Mouse (Mus musculus): Measurements from ENCODE around the gene Kcnh2. TPM values are rescaled to one million over a fixed set of nuclear protein-coding genes. Genes with fewer than 3 reads are reported as not detected.

The Kcnh2 gene
- polyA plus RNA-seq, 1 experiment from 2014 or later: 0.35 TPM

DNA sequence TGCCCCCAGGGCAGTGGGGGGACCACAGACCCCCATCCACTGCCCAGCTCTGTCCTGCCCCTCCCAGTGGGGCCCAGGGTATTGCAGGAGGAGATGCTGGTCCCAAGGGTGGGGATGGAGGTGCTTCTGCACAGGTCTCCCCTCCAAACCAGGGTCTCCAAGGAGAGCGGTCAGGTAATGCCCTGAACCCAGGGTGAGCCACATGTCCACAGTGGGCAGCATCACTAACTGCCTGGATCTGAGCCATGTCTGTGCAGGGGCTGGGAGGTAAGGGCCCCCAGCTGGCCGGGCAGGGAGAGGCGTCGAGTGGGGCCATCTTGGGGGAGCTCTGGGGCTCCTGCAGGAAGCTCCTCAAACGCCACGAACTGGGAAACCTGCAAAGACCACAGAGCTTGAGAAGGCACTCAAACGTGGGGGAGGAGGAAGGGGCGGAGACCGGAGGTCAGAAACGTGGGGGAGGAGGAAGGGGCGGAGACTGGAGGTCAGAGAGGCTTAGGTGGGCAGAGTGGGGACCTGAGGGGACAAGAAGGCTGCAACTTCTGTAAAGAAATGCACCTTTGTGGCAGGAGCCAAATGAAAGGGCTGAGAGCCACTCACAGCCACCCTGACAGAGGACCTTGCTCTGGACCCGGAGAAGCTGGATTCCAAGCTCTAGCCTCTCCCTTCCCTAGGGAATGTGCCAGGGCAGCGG is 31.5 kb downstream of the Kcnh2 start:
- Histone ChIP-seq H3K4me2 (no peak overlapping the region; the same call in 1 of the 2 replicates), H3K27me3 (peaks cover 8% of the 10 kb centered on the region; the same call in 1 of the 2 replicates), H3K9ac (no peak overlapping the region), H3K27ac (replicated peaks) (no peak overlapping the region), H3K36me3 (replicated peaks) (no peaks in the 10 kb centered on the region), H3K9me3 (replicated peaks) (no peaks in the 10 kb centered on the region), H3K4me1 (replicated peaks) (no peaks in the 10 kb centered on the region; the same call in 1 of the 2 replicates), H3K4me3 (replicated peaks) (no peak overlapping the region)
- no peak for ATAC-seq (ENCODE audit: insufficient read depth)
- WGBS (ENCODE audit: insufficient replicate concordance): 14% methylated on average over 13 of the region's 13 CpGs

DNA sequence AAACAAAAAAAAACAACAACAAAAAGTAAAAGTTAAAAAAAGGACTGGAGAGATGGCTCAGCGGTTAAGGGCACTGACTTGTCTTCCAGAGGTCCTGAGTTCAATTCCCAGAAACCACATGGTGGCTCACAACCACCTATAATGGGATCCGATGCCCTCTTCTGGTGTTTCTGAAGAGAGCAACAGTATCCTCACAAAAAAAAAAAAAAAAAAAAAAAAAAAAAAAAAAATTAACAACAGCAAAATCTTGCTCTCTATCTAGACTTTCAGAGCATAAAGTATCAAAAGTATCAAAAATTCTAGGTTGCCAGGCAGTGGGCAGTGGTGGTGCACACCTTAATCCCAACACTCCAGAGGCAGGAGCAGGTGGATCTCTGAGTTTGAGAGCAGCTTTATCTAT is 42.2 kb downstream of the Kcnh2 start:
- no peaks in the 10 kb centered on the region for H3K9me3 ChIP-seq (replicated peaks)
- H3K9ac ChIP-seq: no peak overlapping the region
- no peaks in the 10 kb centered on the region for H3K27me3 ChIP-seq
- no peak overlapping the region for H3K27ac ChIP-seq (replicated peaks)
- ATAC-seq (ENCODE audit: insufficient read depth): no peak
- H3K4me3 ChIP-seq (replicated peaks): no peak overlapping the region
- WGBS (ENCODE audit: insufficient replicate concordance): 63% methylated on average over 2 of the region's 2 CpGs
- H3K4me2 ChIP-seq: no peak overlapping the region
- no peaks in the 10 kb centered on the region for H3K4me1 ChIP-seq (replicated peaks)
- no peaks in the 10 kb centered on the region for H3K36me3 ChIP-seq (replicated peaks)

DNA sequence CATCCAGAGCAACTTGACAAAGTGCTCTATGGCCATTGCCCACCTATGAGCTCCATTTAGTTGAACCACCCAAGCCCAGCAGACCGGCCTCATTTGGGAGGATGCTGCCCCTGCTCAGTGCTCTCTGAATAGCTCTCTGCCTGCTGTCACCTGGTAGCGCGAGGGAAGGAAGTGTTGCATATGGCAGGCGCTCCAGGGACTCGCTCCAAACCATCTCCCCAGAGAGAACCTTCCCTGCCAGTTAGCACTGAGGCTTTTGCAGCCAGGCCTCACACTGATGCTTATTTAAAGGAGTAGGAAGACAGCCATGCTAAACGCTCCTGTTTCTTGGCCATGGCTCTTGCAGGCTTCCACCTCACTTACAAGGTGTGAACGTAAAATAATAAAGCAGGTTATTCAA is 42.8 kb downstream of the Kcnh2 start:
- no peaks in the 10 kb centered on the region for H3K36me3 ChIP-seq (replicated peaks)
- peaks cover 4% of the 10 kb centered on the region; the same call in 1 of the 2 replicates for H3K27me3 ChIP-seq
- no peak overlapping the region for H3K27ac ChIP-seq (replicated peaks)
- no peak overlapping the region for H3K9ac ChIP-seq
- H3K9me3 ChIP-seq (replicated peaks): no peaks in the 10 kb centered on the region
- H3K4me2 ChIP-seq: no peak overlapping the region
- no peak overlapping the region for H3K4me3 ChIP-seq (replicated peaks)
- no peaks in the 10 kb centered on the region for H3K4me1 ChIP-seq (replicated peaks)
- ATAC-seq (ENCODE audit: insufficient read depth): no peak
- 58% methylated on average over 7 of the region's 7 CpGs for WGBS (ENCODE audit: insufficient replicate concordance)

DNA sequence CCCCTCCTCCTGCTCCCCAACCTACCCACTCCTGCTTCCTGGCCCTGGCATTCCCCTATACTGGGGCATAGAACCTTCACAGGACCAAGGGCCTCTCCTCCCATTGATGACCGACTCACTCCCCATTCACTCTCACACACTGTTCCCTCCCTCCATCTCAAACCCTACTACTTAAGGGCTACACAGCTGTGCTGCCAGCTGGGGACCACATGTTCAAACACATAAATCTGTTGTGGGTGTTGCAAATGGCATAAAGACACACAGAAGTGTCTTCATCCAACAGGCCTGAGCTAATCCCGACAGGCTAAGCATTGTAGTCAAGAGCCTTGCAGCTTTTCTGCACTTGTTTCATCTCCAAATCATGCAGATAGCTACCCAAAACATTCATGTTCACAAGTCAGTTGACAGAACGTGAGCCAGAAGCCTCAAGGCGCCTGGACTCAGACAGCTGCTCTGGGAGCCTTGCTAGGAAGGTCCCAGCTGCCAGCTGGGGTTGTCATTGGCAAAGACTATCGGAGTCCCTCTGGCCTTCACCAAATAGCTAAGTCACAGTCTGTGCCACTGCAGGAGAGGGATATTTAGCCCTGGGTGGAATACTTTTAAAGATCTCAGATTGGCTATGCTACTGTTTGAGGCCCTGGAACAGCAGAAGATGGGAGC is 44.2 kb downstream of the Kcnh2 start:
- Histone ChIP-seq H3K9me3 (replicated peaks) (no peaks in the 10 kb centered on the region), H3K27me3 (peaks cover 5% of the 10 kb centered on the region; the same call in 1 of the 2 replicates), H3K4me2 (no peak overlapping the region), H3K36me3 (replicated peaks) (no peaks in the 10 kb centered on the region), H3K4me3 (replicated peaks) (no peak overlapping the region), H3K9ac (no peak overlapping the region), H3K27ac (replicated peaks) (no peak overlapping the region), H3K4me1 (replicated peaks) (no peaks in the 10 kb centered on the region)
- 53% methylated on average over 5 of the region's 5 CpGs for WGBS (ENCODE audit: insufficient replicate concordance)
- ATAC-seq (ENCODE audit: insufficient read depth): no peak

DNA sequence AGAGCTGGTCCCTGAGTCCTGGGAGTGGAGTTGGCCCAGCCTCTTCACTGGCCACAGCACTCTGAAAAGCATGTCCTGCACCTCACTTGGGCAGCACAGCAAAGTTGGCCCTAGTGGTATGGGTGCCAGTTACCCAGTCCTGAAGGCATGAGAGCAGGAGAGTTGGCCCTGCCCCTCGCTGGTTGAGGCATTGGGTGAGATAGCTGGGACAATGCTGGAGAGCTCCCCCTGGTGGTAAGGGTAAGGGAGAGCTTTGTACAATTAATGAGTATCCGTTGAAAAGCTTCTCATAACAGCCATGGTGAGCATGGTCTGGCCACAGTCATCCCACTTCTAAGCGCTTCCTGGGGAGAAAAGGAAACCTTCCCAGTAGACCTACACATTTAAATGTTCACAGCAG is 48.2 kb downstream of the Kcnh2 start:
- no peak overlapping the region for H3K27ac ChIP-seq (replicated peaks)
- no peak overlapping the region for H3K4me2 ChIP-seq
- no peaks in the 10 kb centered on the region for H3K36me3 ChIP-seq (replicated peaks)
- peaks cover 5% of the 10 kb centered on the region; the same call in 1 of the 2 replicates for H3K27me3 ChIP-seq
- H3K9ac ChIP-seq: no peak overlapping the region
- no peaks in the 10 kb centered on the region for H3K4me1 ChIP-seq (replicated peaks)
- no peak for ATAC-seq (ENCODE audit: insufficient read depth)
- no peaks in the 10 kb centered on the region for H3K9me3 ChIP-seq (replicated peaks)
- 29% methylated on average over 3 of the region's 3 CpGs for WGBS (ENCODE audit: insufficient replicate concordance)
- H3K4me3 ChIP-seq (replicated peaks): no peak overlapping the region

DNA sequence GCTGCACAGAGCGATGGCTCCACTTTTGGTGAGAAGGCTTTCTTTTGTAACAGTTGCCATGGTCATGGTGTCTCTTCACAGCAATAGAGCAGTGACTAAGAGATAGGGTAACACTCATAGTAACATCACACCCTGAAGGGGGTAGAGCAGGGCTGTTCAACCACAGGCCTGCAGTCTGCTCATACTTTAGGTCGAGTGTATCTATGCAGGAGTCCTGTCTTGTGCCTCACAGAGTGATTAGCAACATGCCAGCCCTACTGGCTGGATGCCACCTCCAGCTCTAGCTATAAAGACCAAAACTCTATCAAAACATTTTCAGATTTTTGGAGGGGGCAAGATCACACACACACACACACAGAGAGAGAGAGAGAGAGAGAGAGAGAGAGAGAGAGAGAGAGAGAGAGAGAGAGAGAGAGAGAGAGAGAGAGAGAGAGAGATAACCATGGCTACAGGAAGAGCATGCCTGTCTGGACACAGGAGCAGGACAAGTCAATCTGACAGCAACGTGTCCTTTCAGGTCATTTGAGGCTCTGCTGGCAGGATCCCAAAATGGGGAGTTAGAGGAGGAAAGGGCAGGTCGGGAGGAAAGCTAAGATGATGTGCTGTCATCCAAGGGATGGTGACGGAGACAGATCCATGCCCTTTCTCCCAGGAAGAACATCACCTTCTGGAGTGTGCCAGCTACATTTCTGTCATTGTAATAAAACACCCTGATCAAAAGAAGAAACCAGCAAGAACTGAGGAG is 51.4 kb downstream of the Kcnh2 start:
- H3K27me3 ChIP-seq: peaks cover 5% of the 10 kb centered on the region; the same call in 1 of the 2 replicates
- no peaks in the 10 kb centered on the region for H3K9me3 ChIP-seq (replicated peaks)
- no peak overlapping the region for H3K27ac ChIP-seq (replicated peaks)
- H3K4me3 ChIP-seq (replicated peaks): no peak overlapping the region
- 44% methylated on average over 5 of the region's 5 CpGs for WGBS (ENCODE audit: insufficient replicate concordance)
- H3K36me3 ChIP-seq (replicated peaks): no peaks in the 10 kb centered on the region
- no peak overlapping the region for H3K4me2 ChIP-seq
- ATAC-seq (ENCODE audit: insufficient read depth): no peak
- no peaks in the 10 kb centered on the region for H3K4me1 ChIP-seq (replicated peaks)
- no peak overlapping the region for H3K9ac ChIP-seq

DNA sequence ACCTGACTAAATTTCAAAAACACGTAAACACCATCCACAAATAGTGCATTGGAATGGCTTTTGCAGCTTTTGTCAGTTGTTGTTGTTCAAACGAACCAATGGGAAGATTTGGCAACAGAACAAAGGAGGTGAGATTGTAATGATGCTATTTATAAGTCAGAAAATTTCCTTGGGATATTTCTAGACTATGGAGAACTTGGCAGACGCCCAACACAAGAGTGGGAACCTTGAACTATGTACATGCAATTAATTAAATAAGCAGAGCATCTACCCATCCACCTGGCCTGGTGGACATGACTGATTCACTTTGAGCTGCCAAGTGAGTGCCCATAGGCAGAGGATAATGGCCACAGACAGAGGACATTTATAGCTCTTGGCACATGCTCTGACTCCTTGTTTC is 59.5 kb downstream of the Kcnh2 start:
- no peaks in the 10 kb centered on the region for H3K4me1 ChIP-seq (replicated peaks)
- no peak overlapping the region for H3K27ac ChIP-seq (replicated peaks)
- H3K4me3 ChIP-seq (replicated peaks): no peak overlapping the region
- H3K4me2 ChIP-seq: no peak overlapping the region
- no peaks in the 10 kb centered on the region for H3K9me3 ChIP-seq (replicated peaks)
- H3K36me3 ChIP-seq (replicated peaks): no peaks in the 10 kb centered on the region
- 38% methylated on average over 3 of the region's 3 CpGs for WGBS (ENCODE audit: insufficient replicate concordance)
- no peak for ATAC-seq (ENCODE audit: insufficient read depth)
- H3K27me3 ChIP-seq: peaks cover 5% of the 10 kb centered on the region; the same call in 1 of the 2 replicates
- no peak overlapping the region for H3K9ac ChIP-seq

DNA sequence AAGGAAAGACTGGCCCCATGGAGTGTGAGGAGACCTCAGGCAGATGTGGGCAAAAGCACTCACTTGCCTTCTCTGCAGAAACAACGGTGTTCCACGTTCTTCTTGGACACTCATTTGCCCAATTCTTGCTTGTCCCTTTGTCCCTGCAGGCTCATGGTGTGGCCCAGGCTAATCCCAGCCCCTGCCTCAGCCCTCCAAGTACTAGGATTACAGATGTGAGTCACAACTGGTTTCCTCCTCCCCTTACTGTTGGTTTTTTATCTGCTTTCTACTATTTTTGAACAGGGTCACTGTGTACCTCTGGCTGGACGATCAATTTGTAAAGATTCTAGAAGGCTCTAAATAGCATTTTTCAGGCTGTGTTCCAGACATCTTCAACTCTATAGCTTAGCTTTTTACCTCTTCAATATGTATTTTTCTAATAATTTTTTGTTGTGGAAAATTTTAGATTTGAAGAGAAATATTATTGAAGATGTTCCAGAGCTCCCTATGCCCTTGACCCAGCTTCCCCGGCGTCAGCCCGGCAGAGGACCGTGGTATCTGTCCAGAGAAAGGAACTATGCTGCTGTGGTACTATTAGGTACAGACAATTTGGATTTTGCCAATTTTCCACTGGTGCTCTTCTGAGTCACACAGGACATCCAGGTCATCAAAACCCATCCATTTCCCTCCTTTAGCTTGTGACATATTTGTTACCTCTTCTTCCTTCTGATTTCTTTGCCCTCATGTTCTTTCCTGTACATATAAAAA is 65.0 kb downstream of the Kcnh2 start:
- Histone ChIP-seq H3K27me3 (peaks cover 5% of the 10 kb centered on the region; the same call in 1 of the 2 replicates), H3K36me3 (replicated peaks) (no peaks in the 10 kb centered on the region), H3K4me2 (no peak overlapping the region), H3K27ac (replicated peaks) (no peak overlapping the region), H3K9ac (no peak overlapping the region), H3K4me1 (replicated peaks) (no peaks in the 10 kb centered on the region), H3K9me3 (replicated peaks) (no peaks in the 10 kb centered on the region), H3K4me3 (replicated peaks) (no peak overlapping the region)
- ATAC-seq (ENCODE audit: insufficient read depth): no peak
- WGBS (ENCODE audit: insufficient replicate concordance): 56% methylated on average over 7 of the region's 7 CpGs

DNA sequence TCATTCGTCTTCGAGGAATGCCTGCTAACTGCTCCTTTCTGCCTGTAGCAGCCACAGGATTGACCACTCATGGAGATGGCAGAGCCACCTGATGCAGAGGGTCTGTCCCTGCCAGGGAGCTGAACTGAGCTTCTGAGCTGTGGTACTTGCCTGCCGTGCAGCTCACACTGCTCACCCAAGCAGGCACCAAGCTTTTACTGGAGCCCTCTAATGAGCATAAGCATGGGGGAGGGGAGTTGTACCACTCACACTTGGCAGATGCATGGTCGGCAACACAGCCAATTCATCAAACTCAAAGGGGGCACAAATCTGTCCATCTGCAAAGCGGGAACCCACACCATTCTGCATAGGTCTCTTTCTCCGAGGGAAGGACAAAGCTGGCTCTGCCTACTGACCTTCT is 67.3 kb downstream of the Kcnh2 start:
- Histone ChIP-seq H3K27ac (replicated peaks) (no peak overlapping the region), H3K4me3 (replicated peaks) (no peak overlapping the region), H3K36me3 (replicated peaks) (no peaks in the 10 kb centered on the region), H3K4me1 (replicated peaks) (no peaks in the 10 kb centered on the region), H3K9me3 (replicated peaks) (no peaks in the 10 kb centered on the region), H3K27me3 (peaks cover 5% of the 10 kb centered on the region; the same call in 1 of the 2 replicates), H3K9ac (no peak overlapping the region), H3K4me2 (no peak overlapping the region)
- 57% methylated on average over 6 of the region's 6 CpGs for WGBS (ENCODE audit: insufficient replicate concordance)
- no peak for ATAC-seq (ENCODE audit: insufficient read depth)

DNA sequence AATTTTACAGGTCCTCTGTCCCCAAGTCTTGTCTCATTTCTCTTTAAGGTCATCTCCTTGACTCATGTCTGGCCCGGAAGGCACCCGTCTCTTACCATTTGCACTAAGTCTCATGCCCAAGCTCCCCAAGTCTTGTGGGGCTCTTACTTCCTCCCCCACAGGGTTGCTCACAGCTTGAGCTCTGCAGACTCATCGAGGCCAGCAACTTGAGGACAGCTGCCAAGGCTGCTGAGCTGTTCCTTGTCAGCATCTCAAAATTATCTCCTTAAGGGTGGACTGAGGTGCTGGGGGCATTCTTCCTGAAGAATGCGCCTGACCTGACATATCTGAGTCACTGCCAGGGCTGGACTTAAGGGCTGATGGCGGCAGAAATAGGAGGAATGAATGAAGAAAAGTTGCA is 68.2 kb downstream of the Kcnh2 start:
- H3K9me3 ChIP-seq (replicated peaks): no peaks in the 10 kb centered on the region
- H3K27me3 ChIP-seq: peaks cover under 1% of the 10 kb centered on the region; the same call in 1 of the 2 replicates
- H3K4me2 ChIP-seq: no peak overlapping the region
- H3K36me3 ChIP-seq (replicated peaks): no peaks in the 10 kb centered on the region
- H3K9ac ChIP-seq: no peak overlapping the region
- ATAC-seq (ENCODE audit: insufficient read depth): no peak
- no peak overlapping the region for H3K27ac ChIP-seq (replicated peaks)
- H3K4me1 ChIP-seq (replicated peaks): no peaks in the 10 kb centered on the region
- WGBS (ENCODE audit: insufficient replicate concordance): 49% methylated on average over 5 of the region's 5 CpGs
- no peak overlapping the region for H3K4me3 ChIP-seq (replicated peaks)

DNA sequence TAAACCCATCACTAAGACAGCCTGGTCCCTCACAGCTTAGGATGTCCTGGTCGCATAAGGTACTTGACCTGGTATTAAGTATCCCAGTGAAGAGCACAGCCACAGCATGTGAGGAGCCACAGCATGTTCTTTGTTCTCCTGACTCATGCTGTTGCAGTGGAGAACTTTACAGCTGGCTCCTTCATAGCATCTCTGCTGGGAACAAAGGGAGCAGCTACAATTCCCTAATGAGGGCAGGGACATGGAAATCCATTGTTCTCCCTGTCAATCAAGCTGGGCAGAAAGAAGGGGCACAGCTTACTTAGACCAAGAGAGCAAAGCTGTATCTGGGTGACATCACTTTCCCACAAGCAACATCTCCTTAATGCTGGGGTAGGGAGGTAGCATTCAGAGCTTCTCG is 70.9 kb downstream of the Kcnh2 start:
- no peaks in the 10 kb centered on the region for H3K36me3 ChIP-seq (replicated peaks)
- 56% methylated on average over 2 of the region's 2 CpGs for WGBS (ENCODE audit: insufficient replicate concordance)
- H3K4me1 ChIP-seq (replicated peaks): no peaks in the 10 kb centered on the region
- no peaks in the 10 kb centered on the region for H3K27me3 ChIP-seq
- no peak overlapping the region for H3K4me3 ChIP-seq (replicated peaks)
- no peak overlapping the region for H3K4me2 ChIP-seq
- no peak overlapping the region for H3K27ac ChIP-seq (replicated peaks)
- H3K9me3 ChIP-seq (replicated peaks): no peaks in the 10 kb centered on the region
- no peak for ATAC-seq (ENCODE audit: insufficient read depth)
- no peak overlapping the region for H3K9ac ChIP-seq

Data from liver, embryonic 15.5 days (tissue).